Mouse (Mus musculus): Measurements from ENCODE around the gene Ell.

- TF ChIP-seq CTCF (IDR thresholded peaks at IDR 0.05; ENCODE audit: low read depth, low read length) = peak; percentile 82
- TF ChIP-seq POLR2A (IDR thresholded peaks at IDR 0.05; ENCODE audit: extremely low read depth, insufficient read depth, low read length) = no peak
Observed at GRCm38 (mm10) chr8:70503062-70503750, 36.1 kb upstream of the Ell start.

All from liver, adult 2 months (tissue).